Mouse (Mus musculus) neural tube, embryonic 12.5 days (tissue): ENCODE data around the gene Mrm1. TPM values are rescaled to one million over a fixed set of nuclear protein-coding genes. Genes with fewer than 3 reads are reported as not detected.

ENCODE experiments used
- ATAC-seq: fragments of 200-750 bp; cut with Nextera tagmentation; 2 replicates; pipeline ENCODE4 v1.8.0; 2017; ENCODE audit warnings: low read depth, mild to moderate bottlenecking, moderate TSS enrichment, moderate library complexity; ENCODE audit not compliant: low FRiP score
- H3K27ac ChIP-seq: fragments of 300-500 bp; sonication (generic); 2 replicates; pipeline ENCODE4 v1.5.1; 2016
- H3K27me3 ChIP-seq: fragments of 300-500 bp; sonication (generic); replicated peaks from 2 replicates; pipeline ENCODE4 v1.6.1; 2016; ENCODE audit warnings: mild to moderate bottlenecking
- H3K36me3 ChIP-seq: fragments of 300-500 bp; sonication (generic); 2 replicates; pipeline ENCODE4 v1.6.1; 2016; ENCODE audit warnings: mild to moderate bottlenecking
- H3K4me1 ChIP-seq: fragments of 300-500 bp; sonication (generic); 2 replicates; pipeline ENCODE4 v1.6.1; 2016
- H3K4me2 ChIP-seq: fragments of 300-500 bp; sonication (generic); replicated peaks from 2 replicates; pipeline ENCODE4 v1.6.1; 2016; ENCODE audit warnings: mild to moderate bottlenecking
- H3K4me3 ChIP-seq: fragments of 300-500 bp; sonication (generic); 2 replicates; pipeline ENCODE4 v1.5.1; 2016
- H3K9ac ChIP-seq: fragments of 300-500 bp; sonication (generic); 2 replicates; pipeline ENCODE4 v1.6.1; 2016; ENCODE audit warnings: mild to moderate bottlenecking
- H3K9me3 ChIP-seq: fragments of 300-500 bp; sonication (generic); 2 replicates; pipeline ENCODE4 v1.6.1; 2016; ENCODE audit warnings: mild to moderate bottlenecking
- WGBS: fragments of 180-500 bp; shearing (Covaris S2); methylation state at CpG from one replicate; pipeline ENCODE4 v1.1.7; 2016; 5-methylcytosine and 5-hydroxymethylcytosine counted together
- polyA plus RNA-seq: library from polyadenylated mRNA; unstranded; fragments of >200 nt; fragmentation: Nextera tagmentation; extraction: Ambion mirVana; gene quantifications from 2 replicates; pipeline ENCODE4 v1.2.1, GENCODE M21; 2016

The Mrm1 gene
- polyA plus RNA-seq, 1 experiment from 2014 or later: 8.9 TPM

GRCm38 (mm10) chr11:84797026-84797425 is 22.3 kb downstream of the Mrm1 start:
- H3K27ac ChIP-seq: no peak overlapping the region
- WGBS: 28% methylated on average over 10 of the region's 10 CpGs

GRCm38 (mm10) chr11:84794496-84795113 is 24.7 kb downstream of the Mrm1 start:
- peak overlapping the region; percentile 44; the same call in 1 of the 2 replicates for H3K9ac ChIP-seq
- H3K36me3 ChIP-seq: no peaks in the 10 kb centered on the region
- no peak overlapping the region for H3K27ac ChIP-seq
- H3K4me1 ChIP-seq: peaks cover 7% of the 10 kb centered on the region; the same call in 1 of the 2 replicates
- peak overlapping the region; percentile 36 for H3K4me2 ChIP-seq
- peak; percentile 71; the same call in 1 of the 2 replicates for ATAC-seq
- 12% methylated on average over 17 of the region's 17 CpGs for WGBS
- H3K4me3 ChIP-seq: no peak overlapping the region
- peaks cover 4% of the 10 kb centered on the region; the same call in 1 of the 2 replicates for H3K27me3 ChIP-seq
- H3K9me3 ChIP-seq: no peaks in the 10 kb centered on the region

More at GRCm38 (mm10) chr11:84797026-84797425, 22.3 kb downstream of the Mrm1 start:
- Histone ChIP-seq H3K4me1 (peaks cover 7% of the 10 kb centered on the region; the same call in 1 of the 2 replicates), H3K36me3 (no peaks in the 10 kb centered on the region), H3K27me3 (peaks cover 4% of the 10 kb centered on the region; the same call in 1 of the 2 replicates), H3K4me3 (no peak overlapping the region), H3K9ac (no peak overlapping the region), H3K9me3 (no peaks in the 10 kb centered on the region), H3K4me2 (0 out of 2 replicates have a peak overlapping the region, but pooled peaks have one; percentile 14)
- no peak for ATAC-seq

GRCm38 (mm10) chr11:84793545-84793944 is 25.8 kb downstream of the Mrm1 start:
- H3K27ac ChIP-seq: no peak overlapping the region
- no peak overlapping the region for H3K4me3 ChIP-seq
- H3K36me3 ChIP-seq: no peaks in the 10 kb centered on the region
- H3K4me1 ChIP-seq: peaks cover 14% of the 10 kb centered on the region; the same call in 1 of the 2 replicates
- ATAC-seq: no peak
- no peak overlapping the region for H3K4me2 ChIP-seq
- no peaks in the 10 kb centered on the region for H3K9me3 ChIP-seq
- peaks cover 4% of the 10 kb centered on the region; the same call in 1 of the 2 replicates for H3K27me3 ChIP-seq
- H3K9ac ChIP-seq: no peak overlapping the region

- Histone ChIP-seq H3K27ac (no peak overlapping the region), H3K9ac (no peak overlapping the region), H3K4me3 (no peak overlapping the region), H3K36me3 (no peaks in the 10 kb centered on the region), H3K4me2 (no peak overlapping the region), H3K9me3 (no peaks in the 10 kb centered on the region), H3K4me1 (0 out of 2 replicates have a peak, but pooled peaks cover 13% of the 10 kb centered on the region), H3K27me3 (0 out of 2 replicates have a peak, but pooled peaks cover 2% of the 10 kb centered on the region)
- ATAC-seq: no peak
- WGBS: 68% methylated on average over 6 of the region's 6 CpGs
These were observed 28.9 kb downstream of the Mrm1 start for GRCm38 (mm10) chr11:84790383-84790782.

GRCm38 (mm10) chr11:84780143-84780870 is 39.0 kb downstream of the Mrm1 start:
- H3K9ac ChIP-seq: no peak overlapping the region
- peak overlapping the region; percentile 50 for H3K4me2 ChIP-seq
- peaks cover 14% of the 10 kb centered on the region; the same call in 1 of the 2 replicates for H3K27me3 ChIP-seq
- no peak overlapping the region; the same call in 1 of the 2 replicates for H3K4me3 ChIP-seq
- H3K36me3 ChIP-seq: no peaks in the 10 kb centered on the region
- no peak overlapping the region for H3K27ac ChIP-seq
- peaks cover 21% of the 10 kb centered on the region for H3K4me1 ChIP-seq
- WGBS: 3% methylated on average over 19 of the region's 19 CpGs
- H3K9me3 ChIP-seq: no peaks in the 10 kb centered on the region
- ATAC-seq: peak; percentile 71

- no peak for ATAC-seq
- H3K4me1 ChIP-seq: peaks cover 31% of the 10 kb centered on the region
- no peak overlapping the region for H3K4me2 ChIP-seq
These were observed 43.8 kb downstream of the Mrm1 start for GRCm38 (mm10) chr11:84775560-84775959.

GRCm38 (mm10) chr11:84774870-84775514 is 44.3 kb downstream of the Mrm1 start:
- WGBS: 43% methylated on average over 13 of the region's 13 CpGs

More at GRCm38 (mm10) chr11:84775560-84775959, 43.8 kb downstream of the Mrm1 start:
- Histone ChIP-seq H3K27ac (no peak overlapping the region), H3K9me3 (no peaks in the 10 kb centered on the region), H3K9ac (no peak overlapping the region), H3K36me3 (no peaks in the 10 kb centered on the region), H3K4me3 (no peak overlapping the region), H3K27me3 (peaks cover 14% of the 10 kb centered on the region; the same call in 1 of the 2 replicates)
- 2% methylated on average over 4 of the region's 4 CpGs for WGBS

GRCm38 (mm10) chr11:84767898-84768297 is 51.4 kb downstream of the Mrm1 start:
- no peak overlapping the region for H3K27ac ChIP-seq
- H3K4me3 ChIP-seq: no peak overlapping the region
- 38% methylated on average over 6 of the region's 6 CpGs for WGBS
- H3K4me2 ChIP-seq: no peak overlapping the region
- peaks cover 54% of the 10 kb centered on the region for H3K4me1 ChIP-seq
- no peaks in the 10 kb centered on the region for H3K27me3 ChIP-seq
- no peaks in the 10 kb centered on the region for H3K9me3 ChIP-seq
- no peak overlapping the region for H3K9ac ChIP-seq
- ATAC-seq: no peak
- no peaks in the 10 kb centered on the region for H3K36me3 ChIP-seq

More at GRCm38 (mm10) chr11:84774870-84775514, 44.3 kb downstream of the Mrm1 start:
- Histone ChIP-seq H3K4me3 (no peak overlapping the region), H3K9ac (no peak overlapping the region), H3K4me2 (no peak overlapping the region), H3K27ac (peak overlapping the region; percentile 17; the same call in 1 of the 2 replicates), H3K36me3 (no peaks in the 10 kb centered on the region), H3K27me3 (peaks cover 10% of the 10 kb centered on the region; the same call in 1 of the 2 replicates), H3K9me3 (no peaks in the 10 kb centered on the region), H3K4me1 (peaks cover 28% of the 10 kb centered on the region)
- ATAC-seq: no peak; the same call in 1 of the 2 replicates

GRCm38 (mm10) chr11:84765125-84765524 is 54.2 kb downstream of the Mrm1 start:
- peaks cover 6% of the 10 kb centered on the region; the same call in 1 of the 2 replicates for H3K27me3 ChIP-seq
- H3K27ac ChIP-seq: 0 out of 2 replicates have a peak overlapping the region, but pooled peaks have one; percentile 2
- no peaks in the 10 kb centered on the region for H3K9me3 ChIP-seq
- peak overlapping the region; percentile 46 for H3K4me2 ChIP-seq
- 12% methylated on average over 5 of the region's 5 CpGs for WGBS
- peaks cover 57% of the 10 kb centered on the region for H3K4me1 ChIP-seq
- no peak for ATAC-seq
- no peaks in the 10 kb centered on the region for H3K36me3 ChIP-seq
- no peak overlapping the region for H3K4me3 ChIP-seq
- no peak overlapping the region for H3K9ac ChIP-seq

GRCm38 (mm10) chr11:84764527-84764961 is 54.8 kb downstream of the Mrm1 start:
- peak overlapping the region; percentile 33; the same call in 1 of the 2 replicates for H3K27ac ChIP-seq
- H3K4me3 ChIP-seq: no peak overlapping the region
- peak; percentile 21; the same call in 1 of the 2 replicates for ATAC-seq

GRCm38 (mm10) chr11:84764116-84764515 is 55.2 kb downstream of the Mrm1 start:
- Histone ChIP-seq H3K27me3 (peaks cover 6% of the 10 kb centered on the region; the same call in 1 of the 2 replicates), H3K27ac (peak overlapping the region; percentile 33; the same call in 1 of the 2 replicates), H3K36me3 (no peaks in the 10 kb centered on the region), H3K9me3 (no peaks in the 10 kb centered on the region), H3K4me2 (peak overlapping the region; percentile 46), H3K9ac (no peak overlapping the region), H3K4me3 (no peak overlapping the region), H3K4me1 (peaks cover 60% of the 10 kb centered on the region)
- WGBS: 12% methylated on average over 8 of the region's 8 CpGs
- 0 out of 2 replicates have a peak, but pooled peaks have one; percentile 7 for ATAC-seq

More at GRCm38 (mm10) chr11:84764527-84764961, 54.8 kb downstream of the Mrm1 start:
- H3K27me3 ChIP-seq: peaks cover 6% of the 10 kb centered on the region; the same call in 1 of the 2 replicates
- H3K4me2 ChIP-seq: peak overlapping the region; percentile 46
- WGBS: 2% methylated on average over 21 of the region's 21 CpGs
- H3K36me3 ChIP-seq: no peaks in the 10 kb centered on the region
- 0 out of 2 replicates have a peak overlapping the region, but pooled peaks have one; percentile 9 for H3K9ac ChIP-seq
- no peaks in the 10 kb centered on the region for H3K9me3 ChIP-seq
- H3K4me1 ChIP-seq: peaks cover 60% of the 10 kb centered on the region
